Mouse (Mus musculus) limb, embryonic 12.5 days (tissue): ENCODE results near the gene Cyp4a29. TPM values are rescaled to one million over a fixed set of nuclear protein-coding genes. Genes with fewer than 3 reads are reported as not detected.

Experiments used
- polyA plus RNA-seq: library from polyadenylated mRNA; unstranded; fragments of >200 nt; fragmentation: Nextera tagmentation; extraction: Ambion mirVana; gene quantifications from 2 replicates; pipeline ENCODE4 v1.2.1, GENCODE M21; 2016

Gene Cyp4a29
- polyA plus RNA-seq, 1 experiment from 2014 or later, result not detected

Other genes starting within 250 kb of the Cyp4a29 start
- gene Stil, start 241.9 kb upstream of the Cyp4a29 start, polyA plus RNA-seq, result 16.9 and 20.3 TPM in 2 replicates
- gene Tal1, start 185.7 kb upstream of the Cyp4a29 start, polyA plus RNA-seq, result 1.4 and 1.9 TPM in 2 replicates
- 9.3 and 11.2 TPM in 2 replicates for gene Pdzk1ip1, start 153.4 kb upstream of the Cyp4a29 start, polyA plus RNA-seq
- not detected in 2 replicates for gene Cyp4x1, start 107.8 kb upstream of the Cyp4a29 start, polyA plus RNA-seq
- gene Cyp4a12a, start 57.0 kb downstream of the Cyp4a29 start, polyA plus RNA-seq, result not detected in 2 replicates
- gene Cyp4a12b, start 169.5 kb downstream of the Cyp4a29 start, polyA plus RNA-seq, result not detected in 2 replicates
- gene Cyp4a30b, start 210.5 kb downstream of the Cyp4a29 start, polyA plus RNA-seq, result not detected in 2 replicates